Mouse (Mus musculus): ENCODE measurements at regions not wholly inside any gene's neighbourhood (a gene's known extent, or its start where the extent isn't known, plus 50 kb on each side); places are given as distances from the start of the nearest gene placed in this dataset.

DNA sequence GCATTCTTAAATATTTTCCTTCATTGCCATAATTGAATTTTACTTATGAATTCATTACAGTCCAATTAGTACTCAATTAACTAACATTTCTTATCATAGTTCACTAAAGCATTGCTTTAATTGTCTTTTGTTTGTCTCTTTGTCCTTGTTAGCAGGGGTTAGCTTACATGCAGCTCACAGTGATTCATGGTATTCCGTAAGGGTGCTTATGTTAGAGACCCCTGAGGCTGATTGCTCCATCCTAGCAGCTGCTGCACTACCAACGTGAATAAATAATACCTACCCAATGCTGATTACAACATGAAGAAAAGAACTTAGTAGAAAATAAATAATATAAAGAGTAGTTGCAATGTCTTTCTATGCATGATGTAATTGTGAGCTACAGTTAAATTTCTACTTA lies 791.4 kb downstream of the Epha7 start:
- Histone ChIP-seq H3K36me3 (ENCODE audit: control insufficient read depth, insufficient read depth, low read length) (no peaks in the 10 kb centered on the region), H3K27me3 (ENCODE audit: control insufficient read depth, insufficient read depth, low read length) (no peaks in the 10 kb centered on the region), H3K4me3 (replicated peaks; ENCODE audit: low read depth, low read length) (no peak overlapping the region), H3K9ac (replicated peaks; ENCODE audit: low read length) (no peak overlapping the region), H3K9me3 (ENCODE audit: control insufficient read depth, low read length) (no peaks in the 10 kb centered on the region), H3K4me2 (ENCODE audit: low read length) (no peak overlapping the region), H3K4me1 (ENCODE audit: control insufficient read depth, insufficient read depth, low read length) (no peaks in the 10 kb centered on the region), H3K27ac (replicated peaks; ENCODE audit: low read depth, low read length) (no peak overlapping the region)
- DNase-seq (peak; percentile 12), ATAC-seq (ENCODE audit: low FRiP score, low TSS enrichment) (no peak)
- 49% methylated on average over 2 of the region's 2 CpGs for whole genome bisulfite sequencing

DNA sequence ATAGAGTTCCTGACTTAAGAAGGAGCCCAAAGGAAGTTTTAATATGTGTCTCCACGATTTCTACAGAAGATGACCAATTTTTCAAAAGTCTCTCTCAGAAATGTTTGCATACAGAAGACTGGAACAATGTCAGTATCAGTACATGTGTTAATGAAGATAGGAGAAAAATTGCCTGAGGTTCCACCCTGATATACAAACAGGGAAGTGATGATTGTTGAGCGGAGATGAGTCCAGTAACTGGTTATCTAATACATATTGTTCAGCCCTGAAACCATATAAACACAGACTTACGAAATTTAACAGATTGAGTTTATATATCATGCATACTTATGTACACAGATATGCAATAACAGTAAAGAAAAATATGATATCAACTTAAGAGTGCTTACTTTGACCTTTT lies 805.0 kb downstream of the Epha7 start:
- no peaks in the 10 kb centered on the region for H3K27me3 ChIP-seq (ENCODE audit: control insufficient read depth, insufficient read depth, low read length)
- no peaks in the 10 kb centered on the region for H3K4me1 ChIP-seq (ENCODE audit: control insufficient read depth, insufficient read depth, low read length)
- no peak overlapping the region for H3K4me3 ChIP-seq (replicated peaks; ENCODE audit: low read depth, low read length)
- WGBS = 91% methylated on average over 3 of the region's 3 CpGs
- no peak overlapping the region for H3K27ac ChIP-seq (replicated peaks; ENCODE audit: low read depth, low read length)
- no peak overlapping the region for H3K9ac ChIP-seq (replicated peaks; ENCODE audit: low read length)
- ATAC-seq (ENCODE audit: low FRiP score, low TSS enrichment) = no peak
- H3K9me3 ChIP-seq (ENCODE audit: control insufficient read depth, low read length) = no peaks in the 10 kb centered on the region
- no peaks in the 10 kb centered on the region for H3K36me3 ChIP-seq (ENCODE audit: control insufficient read depth, insufficient read depth, low read length)
- no peak overlapping the region for H3K4me2 ChIP-seq (ENCODE audit: low read length)
- DNase-seq = no peak

DNA sequence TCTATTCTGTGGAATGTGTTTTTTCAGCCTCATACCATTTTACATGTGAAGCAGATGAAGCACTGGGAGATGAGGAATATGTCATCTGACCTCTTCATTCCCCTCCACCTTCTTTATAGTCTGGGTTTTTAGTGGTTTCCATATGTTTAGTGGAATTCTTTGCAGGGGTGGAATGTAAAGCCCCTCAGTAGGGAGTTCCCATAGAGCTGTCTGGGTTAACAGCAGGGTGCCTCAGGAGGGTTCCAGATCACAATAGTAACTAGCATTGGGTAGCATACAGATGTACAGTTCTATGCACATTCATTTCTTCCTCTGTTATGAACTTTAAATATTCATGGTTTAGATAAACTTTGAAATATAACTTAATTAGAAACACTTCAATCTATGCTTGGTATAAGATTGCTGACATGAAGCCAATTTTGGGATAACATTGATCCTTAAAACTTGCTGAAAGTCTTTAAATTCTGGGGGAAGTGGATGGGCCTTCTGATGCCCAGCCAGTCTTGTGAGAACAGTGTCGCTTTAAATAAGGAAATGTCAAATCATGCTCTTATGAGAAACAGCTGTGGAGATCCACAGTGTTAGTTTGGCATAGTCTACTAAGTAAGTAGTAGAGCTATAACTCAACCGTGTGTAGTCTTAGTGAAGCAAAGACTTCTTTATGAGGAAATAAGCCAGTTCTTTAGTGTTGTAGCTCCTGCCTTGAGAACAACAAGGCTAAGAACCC lies 832.1 kb downstream of the Epha7 start:
- 72% methylated on average over 2 of the region's 2 CpGs for WGBS
- DNase-seq (no peak), ATAC-seq (ENCODE audit: low FRiP score, low TSS enrichment) (no peak)
- Histone ChIP-seq H3K27me3 (ENCODE audit: control insufficient read depth, insufficient read depth, low read length) (no peaks in the 10 kb centered on the region), H3K4me3 (replicated peaks; ENCODE audit: low read depth, low read length) (no peak overlapping the region), H3K9ac (replicated peaks; ENCODE audit: low read length) (no peak overlapping the region), H3K9me3 (ENCODE audit: control insufficient read depth, low read length) (no peaks in the 10 kb centered on the region), H3K4me2 (ENCODE audit: low read length) (no peak overlapping the region), H3K36me3 (ENCODE audit: control insufficient read depth, insufficient read depth, low read length) (no peaks in the 10 kb centered on the region), H3K27ac (replicated peaks; ENCODE audit: low read depth, low read length) (no peak overlapping the region), H3K4me1 (ENCODE audit: control insufficient read depth, insufficient read depth, low read length) (no peaks in the 10 kb centered on the region)

DNA sequence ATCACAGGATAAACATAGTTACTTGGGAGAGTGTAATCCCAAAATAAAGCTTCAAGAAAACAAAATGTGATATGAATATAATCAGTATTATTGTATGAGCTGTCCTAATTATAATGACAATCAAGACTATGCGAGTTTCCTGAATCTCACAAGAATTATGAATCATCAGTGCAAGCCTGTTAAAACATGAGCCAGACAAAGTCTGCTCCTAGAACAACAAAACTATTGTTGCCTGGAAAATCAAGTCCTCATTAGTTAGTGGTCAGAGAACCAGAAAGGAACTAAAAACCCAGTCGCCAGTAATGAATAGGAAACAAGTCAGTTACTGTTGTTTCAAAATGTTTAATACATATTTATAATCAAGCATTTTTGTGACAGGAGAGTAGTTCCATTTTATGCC lies 841.0 kb downstream of the Epha7 start:
- H3K4me2 ChIP-seq (ENCODE audit: low read length) = no peak overlapping the region
- DNase-seq = no peak
- no peak for ATAC-seq (ENCODE audit: low FRiP score, low TSS enrichment)
- H3K36me3 ChIP-seq (ENCODE audit: control insufficient read depth, insufficient read depth, low read length) = no peaks in the 10 kb centered on the region
- no peak overlapping the region for H3K27ac ChIP-seq (replicated peaks; ENCODE audit: low read depth, low read length)
- no peaks in the 10 kb centered on the region for H3K9me3 ChIP-seq (ENCODE audit: control insufficient read depth, low read length)
- H3K4me3 ChIP-seq (replicated peaks; ENCODE audit: low read depth, low read length) = no peak overlapping the region
- H3K9ac ChIP-seq (replicated peaks; ENCODE audit: low read length) = no peak overlapping the region
- no peaks in the 10 kb centered on the region for H3K27me3 ChIP-seq (ENCODE audit: control insufficient read depth, insufficient read depth, low read length)
- 62% methylated on average over 2 of the region's 2 CpGs for WGBS
- H3K4me1 ChIP-seq (ENCODE audit: control insufficient read depth, insufficient read depth, low read length) = no peaks in the 10 kb centered on the region

DNA sequence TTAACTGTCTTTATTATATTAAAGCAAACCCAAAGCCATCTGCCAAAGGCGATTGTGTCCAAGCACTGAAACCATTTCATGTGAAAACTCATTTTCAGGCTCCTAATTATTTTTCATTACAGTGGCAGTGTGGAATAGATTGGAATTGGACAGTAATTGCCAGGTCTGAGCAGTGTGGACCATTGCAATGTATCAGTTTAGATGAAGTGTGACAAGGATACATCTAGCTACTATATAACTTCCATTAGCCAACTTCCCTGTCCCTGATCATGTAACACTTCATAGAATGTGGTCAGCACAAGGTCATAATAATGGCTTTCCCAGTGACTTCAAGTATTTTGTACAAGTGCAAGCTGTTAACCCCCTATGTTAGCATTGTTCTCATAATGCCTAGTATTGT lies 842.7 kb downstream of the Epha7 start:
- Histone ChIP-seq H3K36me3 (ENCODE audit: control insufficient read depth, insufficient read depth, low read length) (no peaks in the 10 kb centered on the region), H3K27ac (replicated peaks; ENCODE audit: low read depth, low read length) (no peak overlapping the region), H3K9ac (replicated peaks; ENCODE audit: low read length) (no peak overlapping the region), H3K9me3 (ENCODE audit: control insufficient read depth, low read length) (no peaks in the 10 kb centered on the region), H3K27me3 (ENCODE audit: control insufficient read depth, insufficient read depth, low read length) (no peaks in the 10 kb centered on the region), H3K4me2 (ENCODE audit: low read length) (no peak overlapping the region), H3K4me1 (ENCODE audit: control insufficient read depth, insufficient read depth, low read length) (no peaks in the 10 kb centered on the region), H3K4me3 (replicated peaks; ENCODE audit: low read depth, low read length) (no peak overlapping the region)
- no peak for ATAC-seq (ENCODE audit: low FRiP score, low TSS enrichment)
- no peak for DNase-seq
- WGBS = 96% methylated on average over 1 of the region's 1 CpGs

DNA sequence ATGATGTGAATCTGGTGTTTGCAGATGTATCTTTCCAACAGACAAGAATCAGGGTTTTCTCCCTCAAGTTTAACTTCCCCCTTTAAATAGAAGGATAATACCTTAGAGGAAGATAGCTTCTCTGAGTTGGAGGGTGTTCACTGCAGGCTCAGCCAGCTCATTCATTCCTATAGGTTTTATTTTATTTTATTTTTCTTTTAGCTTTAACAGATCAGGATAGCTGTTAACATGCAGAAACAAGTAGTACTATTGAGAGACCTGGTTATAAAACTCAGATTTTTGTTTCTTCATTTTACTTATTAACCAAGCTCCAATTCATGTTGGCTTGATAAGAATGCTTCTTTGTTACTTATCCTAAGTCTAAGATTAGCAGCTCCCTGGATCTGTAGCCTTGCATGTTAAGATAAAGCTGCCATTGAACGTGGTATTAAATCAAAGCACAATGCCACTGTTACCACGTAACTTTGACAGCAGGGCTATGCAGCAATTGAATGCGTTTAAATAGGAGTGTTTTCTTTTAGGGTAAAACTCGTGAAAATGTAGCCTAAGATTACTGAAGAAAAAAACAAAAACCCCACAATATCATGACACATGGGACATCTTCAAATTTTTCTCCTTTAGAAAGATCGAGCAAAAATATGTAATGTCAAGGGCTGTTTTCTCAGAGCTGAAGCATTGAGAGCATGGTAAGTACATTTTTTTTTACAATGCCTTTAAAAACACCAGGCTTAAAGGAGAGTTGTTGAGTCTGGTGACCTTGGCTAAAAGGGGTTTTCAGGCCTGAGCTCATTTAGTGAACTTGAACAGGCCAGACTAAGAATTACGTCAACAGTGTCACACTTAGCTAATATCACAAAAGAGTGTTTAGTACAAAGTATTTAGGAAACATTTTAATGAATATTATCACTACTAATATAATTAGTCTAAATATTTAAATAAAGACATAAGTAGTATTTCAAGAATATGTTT lies 848.5 kb downstream of the Epha7 start:
- WGBS = 23% methylated on average over 6 of the region's 6 CpGs
- Histone ChIP-seq H3K27me3 (ENCODE audit: control insufficient read depth, insufficient read depth, low read length) (no peaks in the 10 kb centered on the region), H3K4me1 (ENCODE audit: control insufficient read depth, insufficient read depth, low read length) (no peaks in the 10 kb centered on the region), H3K9ac (replicated peaks; ENCODE audit: low read length) (no peak overlapping the region), H3K27ac (replicated peaks; ENCODE audit: low read depth, low read length) (no peak overlapping the region), H3K9me3 (ENCODE audit: control insufficient read depth, low read length) (no peaks in the 10 kb centered on the region), H3K36me3 (ENCODE audit: control insufficient read depth, insufficient read depth, low read length) (no peaks in the 10 kb centered on the region), H3K4me2 (ENCODE audit: low read length) (no peak overlapping the region), H3K4me3 (replicated peaks; ENCODE audit: low read depth, low read length) (no peak overlapping the region)
- peak; percentile 20 for DNase-seq
- no peak for ATAC-seq (ENCODE audit: low FRiP score, low TSS enrichment)

DNA sequence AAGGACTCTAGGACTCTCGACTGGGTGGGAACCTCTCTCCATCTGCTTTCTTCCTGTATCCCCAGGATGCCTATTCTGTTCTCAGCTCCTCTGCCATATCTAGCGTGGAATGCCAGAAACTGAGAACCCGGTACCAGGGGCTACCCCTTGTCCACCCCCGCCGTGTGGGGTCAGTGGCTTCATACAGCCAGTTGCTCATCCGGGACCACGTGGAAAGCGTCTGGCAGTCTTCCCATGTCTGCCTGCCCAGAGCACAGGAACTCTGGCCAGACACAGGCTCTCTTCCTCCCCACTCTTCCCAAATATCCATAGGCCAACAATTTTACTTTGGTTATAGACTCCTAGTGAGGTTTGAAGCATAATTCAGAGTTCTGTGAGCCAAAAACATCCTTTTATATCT lies 852.6 kb downstream of the Epha7 start:
- Histone ChIP-seq H3K9me3 (ENCODE audit: control insufficient read depth, low read length) (no peaks in the 10 kb centered on the region), H3K9ac (replicated peaks; ENCODE audit: low read length) (no peak overlapping the region), H3K4me1 (ENCODE audit: control insufficient read depth, insufficient read depth, low read length) (no peaks in the 10 kb centered on the region), H3K27me3 (ENCODE audit: control insufficient read depth, insufficient read depth, low read length) (no peaks in the 10 kb centered on the region), H3K4me2 (ENCODE audit: low read length) (no peak overlapping the region), H3K27ac (replicated peaks; ENCODE audit: low read depth, low read length) (no peak overlapping the region), H3K4me3 (replicated peaks; ENCODE audit: low read depth, low read length) (no peak overlapping the region), H3K36me3 (ENCODE audit: control insufficient read depth, insufficient read depth, low read length) (no peaks in the 10 kb centered on the region)
- DNase-seq (no peak), ATAC-seq (ENCODE audit: low FRiP score, low TSS enrichment) (no peak)
- 90% methylated on average over 8 of the region's 8 CpGs for WGBS

DNA sequence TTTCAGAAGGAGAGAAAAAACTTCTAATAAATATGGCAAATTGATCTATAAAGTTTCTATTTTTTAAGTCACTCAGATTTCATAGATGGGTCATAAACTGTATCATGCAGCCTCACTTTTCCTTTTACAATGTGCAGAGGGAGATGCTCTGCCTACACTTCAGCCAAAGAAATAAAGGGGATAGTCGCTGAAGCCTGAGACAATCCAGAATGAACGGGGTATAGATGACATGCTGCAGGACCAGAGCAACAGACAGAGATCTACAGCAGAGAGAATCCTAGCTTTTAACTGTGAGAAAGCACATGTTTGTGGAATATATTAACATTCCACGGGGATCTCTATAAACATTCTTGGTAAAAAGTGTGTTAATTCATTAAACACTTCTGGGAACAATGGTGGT lies 881.2 kb downstream of the Epha7 start:
- Histone ChIP-seq H3K9ac (replicated peaks; ENCODE audit: low read length) (no peak overlapping the region), H3K27me3 (ENCODE audit: control insufficient read depth, insufficient read depth, low read length) (no peaks in the 10 kb centered on the region), H3K4me2 (ENCODE audit: low read length) (no peak overlapping the region), H3K4me3 (replicated peaks; ENCODE audit: low read depth, low read length) (no peak overlapping the region), H3K4me1 (ENCODE audit: control insufficient read depth, insufficient read depth, low read length) (no peaks in the 10 kb centered on the region), H3K36me3 (ENCODE audit: control insufficient read depth, insufficient read depth, low read length) (no peaks in the 10 kb centered on the region), H3K9me3 (ENCODE audit: control insufficient read depth, low read length) (no peaks in the 10 kb centered on the region), H3K27ac (replicated peaks; ENCODE audit: low read depth, low read length) (no peak overlapping the region)
- no peak for DNase-seq
- ATAC-seq (ENCODE audit: low FRiP score, low TSS enrichment) = no peak
- 73% methylated on average over 3 of the region's 3 CpGs for WGBS

DNA sequence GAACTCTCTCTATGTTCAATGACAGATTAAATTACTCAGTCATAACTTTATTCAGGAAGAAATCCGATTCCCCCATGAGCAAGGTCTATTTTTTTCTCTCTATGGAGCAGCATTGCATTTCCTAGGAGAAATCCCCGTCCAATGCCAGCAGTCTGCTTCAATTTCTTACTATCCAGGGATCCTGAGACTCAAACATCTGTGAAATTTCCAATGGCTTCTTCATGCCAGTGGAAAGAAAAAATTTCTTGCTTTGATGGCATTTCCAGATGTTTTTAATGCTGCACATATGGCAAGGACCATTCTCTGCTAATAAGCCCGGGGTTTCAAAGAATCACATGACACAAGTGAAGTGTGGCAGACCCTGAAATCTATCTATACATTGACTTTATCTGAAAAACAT lies 919.6 kb downstream of the Epha7 start:
- H3K4me1 ChIP-seq (ENCODE audit: control insufficient read depth, insufficient read depth, low read length) = no peaks in the 10 kb centered on the region
- H3K4me2 ChIP-seq (ENCODE audit: low read length) = no peak overlapping the region
- H3K27ac ChIP-seq (replicated peaks; ENCODE audit: low read depth, low read length) = no peak overlapping the region
- H3K36me3 ChIP-seq (ENCODE audit: control insufficient read depth, insufficient read depth, low read length) = no peaks in the 10 kb centered on the region
- no peak overlapping the region for H3K4me3 ChIP-seq (replicated peaks; ENCODE audit: low read depth, low read length)
- no peak overlapping the region for H3K9ac ChIP-seq (replicated peaks; ENCODE audit: low read length)
- 74% methylated on average over 3 of the region's 3 CpGs for WGBS
- H3K9me3 ChIP-seq (ENCODE audit: control insufficient read depth, low read length) = no peaks in the 10 kb centered on the region
- DNase-seq = no peak
- ATAC-seq (ENCODE audit: low FRiP score, low TSS enrichment) = no peak
- H3K27me3 ChIP-seq (ENCODE audit: control insufficient read depth, insufficient read depth, low read length) = no peaks in the 10 kb centered on the region

Measured in midbrain, embryonic 14.5 days (tissue).